Mouse (Mus musculus) cerebellum, adult 8-10 months (tissue): ENCODE data around the gene Farp1.
"Not testable (repeated sequence)": the region's sequence is repeated elsewhere in the genome, so short reads cannot be mapped to it uniquely, and the experiment has no call there.

Experiments used
- DNase-seq: peaks from one replicate; pipeline ENCODE4 v3.0.0; 2022

Farp1 gene

DNA sequence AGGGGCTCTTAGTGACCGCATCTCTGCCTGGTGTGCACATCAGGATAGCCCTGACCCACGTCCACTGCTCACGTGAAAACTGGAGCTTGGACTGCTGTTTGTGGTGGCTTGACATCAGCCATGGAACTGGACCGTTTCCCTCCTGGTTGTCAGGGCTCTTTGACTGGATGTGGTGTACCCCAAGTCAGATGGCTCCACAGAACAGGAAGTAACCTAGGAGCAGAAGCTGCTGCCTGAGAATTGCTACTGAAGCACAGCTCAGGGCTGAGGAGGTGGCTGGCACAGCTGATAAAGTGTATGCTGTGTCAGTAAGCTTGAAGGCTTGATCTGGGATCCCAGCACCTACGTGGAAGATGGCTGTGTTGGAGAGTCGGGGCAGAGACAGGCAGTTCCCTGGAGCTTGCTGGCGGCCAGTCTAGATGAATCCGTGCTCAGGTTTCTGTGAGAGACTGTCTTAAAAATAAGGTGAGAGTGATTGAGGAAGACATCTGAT, 151.4 kb downstream of the Farp1 start:
- no peak for DNase-seq

DNA sequence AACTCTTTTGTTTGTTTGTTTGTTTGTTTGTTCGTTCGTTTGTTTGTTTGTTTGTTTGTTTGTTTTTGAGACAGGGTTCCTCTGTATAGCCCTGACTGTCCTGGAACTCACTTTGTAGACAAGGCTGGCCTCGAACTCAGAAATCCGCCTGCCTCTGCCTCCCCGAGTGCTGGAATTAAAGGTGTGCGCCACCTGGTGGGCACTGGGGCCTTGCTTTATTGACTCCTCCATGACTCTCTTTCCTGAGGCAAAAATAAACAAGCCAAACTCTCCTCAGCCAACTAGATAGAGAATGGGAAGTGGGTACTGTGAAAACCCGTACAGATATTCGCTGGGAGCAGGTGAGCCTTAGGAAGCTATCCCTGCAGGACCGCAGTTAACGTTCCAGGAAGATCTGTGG, 154.8 kb downstream of the Farp1 start:
- not testable (repeated sequence) for DNase-seq

DNA sequence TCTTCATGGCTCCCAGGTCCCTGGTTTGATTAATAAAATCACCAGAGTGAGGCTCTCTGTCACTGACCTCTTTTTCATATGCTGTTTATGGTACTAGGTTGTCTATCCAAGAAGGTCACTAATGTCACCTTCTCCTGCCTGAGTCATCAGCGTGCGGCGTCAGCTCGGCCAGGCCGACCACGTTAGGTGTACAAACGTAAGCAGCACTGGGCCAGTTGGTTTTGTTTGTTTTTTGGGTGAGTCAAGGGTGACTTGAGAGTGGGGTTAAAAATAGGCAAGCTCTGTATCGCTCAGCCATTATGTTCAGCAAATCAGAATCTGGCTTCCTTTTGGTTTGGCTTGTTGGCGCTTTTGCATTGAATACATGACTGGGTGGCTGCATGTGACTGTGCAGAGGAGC, 155.4 kb downstream of the Farp1 start:
- no peak for DNase-seq

DNA sequence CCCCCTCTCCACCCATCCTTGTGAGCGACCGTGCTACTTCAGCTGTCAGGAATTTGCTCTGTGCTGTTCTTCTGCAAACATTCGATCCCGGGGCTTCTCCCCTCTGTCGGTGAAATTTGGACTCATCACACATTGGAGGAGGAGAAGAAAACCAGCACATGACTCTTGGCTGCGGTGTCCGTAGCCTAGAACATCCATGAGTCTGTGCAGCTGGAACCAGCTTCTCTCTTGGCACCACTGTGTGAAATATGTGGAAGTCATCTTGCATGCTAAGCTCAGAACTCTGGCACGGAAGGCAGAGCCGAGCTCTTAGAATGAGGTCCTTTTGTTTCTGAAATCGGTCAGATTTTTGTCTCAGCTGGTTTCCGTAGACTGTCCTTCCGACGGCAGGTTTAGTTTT, 156.7 kb downstream of the Farp1 start:
- DNase-seq: no peak

DNA sequence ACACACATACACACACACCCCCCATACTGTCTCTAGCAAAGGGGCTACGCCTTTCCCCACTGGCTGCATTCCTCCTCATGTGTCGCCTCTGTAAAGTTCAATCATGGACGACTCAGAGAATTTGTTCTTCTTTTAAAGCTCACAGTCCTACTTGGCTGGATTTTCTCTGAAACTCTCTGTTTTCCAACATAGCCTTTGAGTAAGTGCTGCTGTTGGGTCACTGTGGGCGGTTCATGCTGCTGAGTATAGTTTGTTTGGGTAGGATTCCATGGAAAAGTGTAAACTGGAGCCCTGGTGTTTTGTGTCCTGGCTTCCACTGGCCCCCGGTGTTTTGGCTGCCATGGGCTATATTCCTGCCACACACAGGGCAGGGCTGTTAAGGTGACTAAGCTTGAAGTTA, 157.4 kb downstream of the Farp1 start:
- no peak for DNase-seq

DNA sequence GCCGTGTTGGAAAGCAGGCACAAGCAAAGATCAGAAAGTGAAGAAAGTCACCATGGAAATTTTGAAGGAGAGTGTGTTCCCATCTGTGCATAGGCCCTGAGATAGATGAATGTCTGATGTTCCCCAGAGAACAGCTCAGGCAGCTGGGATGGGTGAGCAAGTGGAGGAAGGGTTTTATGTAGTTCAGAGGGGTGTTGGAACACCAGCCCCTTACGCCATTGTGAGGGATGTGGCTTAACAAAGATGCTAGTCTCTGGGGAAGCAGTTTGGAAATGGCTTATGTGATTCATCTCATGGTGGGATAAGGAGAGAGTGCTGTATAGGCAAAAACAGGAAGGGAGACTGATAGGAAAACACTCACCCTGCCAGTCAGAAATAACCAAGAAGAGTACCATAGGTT, 159.0 kb downstream of the Farp1 start:
- no peak for DNase-seq

DNA sequence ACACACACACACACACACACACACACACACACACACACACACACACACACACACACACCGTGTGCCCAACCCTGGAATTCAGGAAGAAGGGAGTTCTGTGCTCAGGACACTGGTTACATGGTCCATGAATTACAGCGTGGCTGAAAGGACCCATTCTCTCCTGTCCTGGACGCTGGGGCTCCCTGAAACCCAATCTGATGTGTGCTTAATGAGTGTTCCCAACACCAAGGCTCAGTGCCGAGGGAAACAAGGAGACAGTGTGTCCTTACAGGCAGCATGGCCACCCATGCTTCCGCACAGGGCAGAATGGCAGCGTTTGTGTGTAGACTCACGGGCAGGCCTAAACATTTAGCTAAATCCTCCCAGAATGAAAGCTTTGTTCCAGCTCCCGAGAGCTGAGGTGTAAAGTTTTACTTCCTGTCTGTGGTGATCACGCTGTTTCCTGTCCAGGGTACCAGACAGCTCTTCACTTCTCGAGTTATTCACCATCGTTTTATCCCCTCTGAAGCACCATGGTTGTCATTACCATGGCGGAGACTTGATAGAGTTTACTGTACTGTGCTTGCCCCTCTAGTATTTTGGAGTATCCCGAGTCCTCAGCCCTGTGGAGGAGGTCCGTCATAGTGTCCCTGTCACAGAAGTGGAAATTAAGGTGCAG, 164.0 kb downstream of the Farp1 start:
- no peak for DNase-seq

DNA sequence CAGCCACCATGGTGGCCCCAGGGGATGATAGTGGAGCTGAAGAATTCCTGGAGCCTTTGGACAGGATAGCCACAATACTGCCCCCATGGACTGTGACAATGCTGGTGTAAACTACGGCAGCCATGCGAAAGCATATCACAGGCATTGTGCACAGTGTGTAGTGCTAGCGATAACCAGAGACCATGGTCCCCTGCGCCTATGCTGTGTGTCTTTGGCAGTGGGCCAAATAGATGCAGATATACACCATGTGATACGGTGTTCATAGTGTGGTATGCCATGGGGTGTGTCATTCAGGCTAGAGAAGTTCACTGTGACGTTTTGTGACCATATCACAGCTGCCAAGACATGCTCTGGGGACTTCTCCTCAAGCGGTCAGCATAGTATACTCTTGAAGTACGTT, 164.8 kb downstream of the Farp1 start:
- DNase-seq: no peak

DNA sequence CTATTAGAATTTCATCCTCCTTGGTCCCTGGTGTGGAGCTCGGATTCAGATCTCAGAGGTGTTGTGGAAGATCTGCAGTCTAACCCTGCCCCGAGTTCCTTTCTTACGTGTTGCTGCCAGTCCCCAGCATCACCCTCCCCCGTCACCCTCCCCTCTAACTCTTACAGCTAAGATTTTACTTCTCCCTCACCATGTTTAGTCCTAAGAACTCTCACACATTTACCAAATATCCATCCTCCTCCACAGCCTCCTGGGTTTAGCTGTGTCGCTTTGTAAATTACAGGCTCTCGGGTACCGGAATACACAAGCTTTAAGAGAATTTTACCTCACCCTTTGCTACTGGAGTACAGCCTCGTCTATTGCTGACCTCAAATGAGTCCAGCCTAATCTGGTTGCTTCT, 165.4 kb downstream of the Farp1 start:
- no peak for DNase-seq

DNA sequence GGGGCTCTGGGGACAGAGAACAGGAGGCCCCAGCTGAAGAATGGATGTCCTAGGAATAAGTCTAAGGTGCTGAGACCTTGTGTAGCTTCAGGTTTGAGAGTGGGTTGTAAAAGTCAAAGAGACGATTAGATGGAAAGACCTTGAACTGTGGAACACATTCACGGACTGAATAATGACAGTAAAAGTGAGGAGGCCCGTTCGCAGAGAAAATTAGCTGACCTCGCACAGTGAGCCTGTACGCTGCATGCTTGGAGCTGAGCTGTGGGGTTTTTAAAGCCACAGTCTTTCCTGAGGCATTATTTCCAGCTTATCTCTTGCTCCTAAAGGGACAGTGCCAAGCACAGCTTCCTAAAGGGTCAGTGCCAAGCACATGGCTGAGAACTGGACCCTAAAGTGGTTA, 166.2 kb downstream of the Farp1 start:
- no peak for DNase-seq

DNA sequence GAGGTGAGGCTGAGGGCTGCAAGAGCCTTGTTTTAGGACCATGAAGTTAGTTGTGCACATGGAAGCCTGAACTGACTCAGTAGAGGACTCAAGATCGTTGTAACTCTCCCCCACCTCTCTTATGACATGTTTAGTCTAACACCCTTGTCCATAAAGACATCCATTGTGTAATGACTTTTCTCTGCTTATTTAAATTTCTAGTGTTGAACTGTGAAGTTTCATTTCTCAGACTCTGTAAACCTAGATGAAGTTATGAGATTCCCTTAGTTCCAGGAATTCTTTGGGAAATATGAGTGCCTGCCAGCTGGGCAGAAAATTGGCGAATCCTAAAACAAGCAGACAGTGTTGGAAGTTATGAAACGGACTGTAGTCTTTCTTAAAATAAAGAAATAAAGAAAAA, 170.5 kb downstream of the Farp1 start:
- no peak for DNase-seq

DNA sequence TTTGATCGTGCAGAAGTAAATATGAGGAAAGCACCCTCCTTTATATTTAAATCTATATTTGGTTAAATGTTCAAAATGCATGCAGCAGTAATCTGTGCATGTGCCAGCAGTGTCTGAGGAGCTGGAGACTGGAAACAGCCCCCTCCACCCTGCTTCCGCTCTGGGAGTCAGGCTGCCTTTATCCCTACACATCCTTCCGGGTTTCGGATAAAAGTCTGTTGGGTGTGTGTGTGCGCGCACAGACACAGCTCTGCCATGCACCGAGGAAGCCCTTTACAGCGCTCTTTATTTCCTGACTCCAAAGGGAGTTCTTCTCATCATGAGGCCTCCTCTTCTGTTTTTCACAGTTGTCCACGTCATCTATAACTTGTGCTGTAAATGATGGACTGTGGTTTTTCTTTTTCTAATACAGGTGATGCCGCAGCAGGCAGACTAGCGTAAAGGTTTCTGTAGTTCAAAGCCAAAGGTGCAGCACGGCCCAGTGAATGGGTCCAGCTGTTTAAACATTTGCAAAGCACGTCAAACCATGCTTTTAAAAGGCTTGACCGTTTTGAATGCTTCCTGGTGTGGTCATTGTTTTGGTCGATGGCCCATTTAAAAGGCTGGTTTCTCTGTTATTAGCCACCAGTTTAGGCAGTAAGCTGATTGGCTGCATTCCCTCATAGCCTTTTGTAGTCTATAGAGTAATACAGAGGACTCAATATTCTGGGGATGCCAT, 172.6 kb downstream of the Farp1 start:
- DNase-seq: no peak

DNA sequence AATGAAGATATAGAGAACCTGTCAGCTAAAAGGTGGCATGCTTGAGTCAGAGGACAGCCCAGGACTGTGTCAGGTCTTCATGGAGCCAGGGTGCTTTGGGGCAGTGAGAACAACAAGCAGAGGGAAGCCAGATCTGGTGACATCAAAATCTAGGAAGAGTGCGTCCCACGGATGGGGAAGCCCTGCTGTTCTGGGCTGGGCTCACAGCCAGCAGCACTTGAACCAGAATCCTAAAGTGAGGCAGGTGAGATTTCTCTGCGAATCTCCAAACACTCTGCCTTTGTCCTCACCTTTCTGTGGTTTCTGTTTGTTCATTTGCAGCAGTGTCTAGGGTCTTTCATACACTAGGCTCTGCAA, 173.1 kb downstream of the Farp1 start:
- peak; percentile 32 for DNase-seq

DNA sequence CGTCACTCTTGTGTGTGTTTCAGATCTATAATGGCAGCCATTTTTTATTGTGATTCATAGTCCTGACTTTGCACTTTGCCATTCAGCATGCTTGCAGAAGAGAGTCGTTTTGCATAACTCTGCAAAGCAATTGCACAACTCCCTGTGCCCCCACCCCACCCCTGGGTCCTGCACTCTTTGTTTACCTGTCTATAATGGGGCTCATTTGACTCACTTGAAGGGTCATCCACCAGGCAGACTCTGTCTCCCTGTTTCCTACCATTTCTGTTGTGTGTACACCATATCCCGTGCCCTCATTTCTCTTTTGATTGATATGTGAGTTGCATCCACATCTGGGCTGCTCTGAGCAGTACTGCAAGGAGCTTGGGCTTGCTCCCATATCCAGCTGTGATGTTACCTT, 175.3 kb downstream of the Farp1 start:
- DNase-seq: no peak

DNA sequence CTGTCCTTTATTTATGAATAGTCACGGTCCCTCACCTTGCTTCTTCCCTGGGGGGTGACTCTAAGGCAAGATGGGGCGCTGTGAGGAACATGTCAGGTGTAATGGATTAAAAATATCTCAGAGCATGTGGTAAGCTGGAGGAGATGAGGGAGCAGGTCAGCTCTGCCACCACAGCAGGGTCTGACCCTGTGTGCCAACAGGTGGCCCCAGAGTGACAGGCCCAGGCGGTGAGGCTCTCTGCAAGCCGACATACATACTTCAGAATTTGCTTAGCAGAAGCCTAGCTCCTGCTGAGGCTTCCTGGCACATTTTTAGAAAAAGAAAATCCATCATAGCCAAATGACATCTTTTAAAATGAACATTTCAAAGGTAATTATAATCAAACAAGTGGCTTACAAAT, 178.7 kb downstream of the Farp1 start:
- no peak for DNase-seq

DNA sequence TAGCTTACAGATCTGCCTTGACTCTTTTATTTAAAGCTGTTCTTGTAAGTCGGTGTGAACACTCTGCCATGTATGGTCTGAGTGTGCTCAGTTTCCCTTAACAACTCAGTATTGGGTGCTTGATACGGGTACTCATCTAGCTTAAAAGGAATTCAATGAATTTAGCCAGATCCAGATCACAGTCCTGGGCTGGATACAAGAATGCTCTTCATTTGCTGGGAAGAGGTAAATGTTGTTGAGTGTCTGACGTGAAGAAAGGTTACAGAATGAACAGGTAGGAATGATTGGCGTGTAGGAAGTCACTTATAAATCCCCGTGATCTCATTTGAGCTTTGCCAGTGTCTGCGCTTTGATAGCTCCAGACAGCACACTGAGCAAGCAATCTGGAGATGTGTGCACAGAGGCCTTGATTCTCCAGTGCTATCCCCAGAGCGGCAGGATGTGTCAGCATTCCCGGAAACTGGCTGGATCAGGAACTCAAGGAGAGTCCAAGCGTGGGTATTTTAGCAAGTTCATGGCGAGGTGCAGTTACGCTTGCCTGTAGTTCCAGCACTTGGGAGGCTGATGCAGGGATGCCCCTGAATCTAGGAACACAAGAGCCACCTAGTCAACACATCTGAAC, 179.7 kb downstream of the Farp1 start:
- no peak for DNase-seq

DNA sequence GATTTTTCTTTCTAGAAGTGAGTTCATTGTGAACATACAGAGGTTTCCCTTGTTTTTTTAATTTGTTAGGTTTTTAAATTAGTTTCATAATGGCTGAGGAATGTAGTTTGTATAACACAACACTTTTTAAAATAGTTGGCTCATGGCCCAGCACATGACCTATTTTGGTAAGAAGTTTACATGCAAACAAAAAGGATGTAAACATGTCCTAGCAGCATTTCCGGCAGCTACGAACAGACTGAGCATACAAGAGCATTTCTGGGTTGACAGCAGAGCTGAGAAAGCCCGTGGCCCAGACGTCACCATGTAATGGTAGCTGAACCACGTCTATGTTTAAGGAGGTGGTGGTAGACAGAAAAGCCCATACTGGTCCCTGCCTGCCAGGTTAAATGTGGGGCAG, 180.8 kb downstream of the Farp1 start:
- no peak for DNase-seq

DNA sequence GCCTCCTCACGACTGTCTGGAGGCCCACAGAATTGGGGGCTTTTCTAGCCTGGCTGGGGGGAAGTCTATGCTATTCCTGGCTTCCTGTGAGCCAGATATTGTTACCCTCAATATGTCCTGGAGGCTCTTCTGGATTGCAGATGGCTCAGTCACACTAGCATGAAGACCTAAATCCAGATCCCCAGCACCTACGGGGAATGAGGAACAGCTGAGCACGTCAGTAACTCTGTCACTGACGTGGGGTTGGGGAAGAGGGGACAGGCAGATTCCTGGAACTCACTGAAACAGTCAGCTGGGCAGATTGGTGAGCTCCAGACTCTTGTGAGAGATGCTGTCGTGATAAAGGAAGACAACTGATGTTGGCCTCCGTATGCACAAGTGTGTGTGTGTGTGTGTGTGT, 181.7 kb downstream of the Farp1 start:
- DNase-seq: no peak

DNA sequence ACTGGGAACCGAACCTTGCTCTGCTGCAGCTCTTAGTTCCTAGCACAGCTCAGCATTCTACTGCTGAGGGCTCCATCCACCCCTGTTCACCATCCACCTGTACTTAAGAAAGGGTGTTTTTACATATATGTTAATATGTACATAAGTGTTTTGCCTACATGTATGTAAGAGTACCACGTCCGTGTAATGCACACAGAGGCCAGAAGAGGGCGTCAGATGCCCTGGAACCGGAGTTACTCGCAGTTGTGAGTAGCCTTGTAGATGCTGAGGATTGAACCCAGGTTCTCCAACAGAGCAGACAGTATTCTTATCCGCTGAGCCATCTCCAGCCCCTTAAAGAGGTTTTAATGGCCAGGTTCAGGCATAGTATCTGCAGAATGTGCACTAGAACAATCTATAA, 183.6 kb downstream of the Farp1 start:
- no peak for DNase-seq

DNA sequence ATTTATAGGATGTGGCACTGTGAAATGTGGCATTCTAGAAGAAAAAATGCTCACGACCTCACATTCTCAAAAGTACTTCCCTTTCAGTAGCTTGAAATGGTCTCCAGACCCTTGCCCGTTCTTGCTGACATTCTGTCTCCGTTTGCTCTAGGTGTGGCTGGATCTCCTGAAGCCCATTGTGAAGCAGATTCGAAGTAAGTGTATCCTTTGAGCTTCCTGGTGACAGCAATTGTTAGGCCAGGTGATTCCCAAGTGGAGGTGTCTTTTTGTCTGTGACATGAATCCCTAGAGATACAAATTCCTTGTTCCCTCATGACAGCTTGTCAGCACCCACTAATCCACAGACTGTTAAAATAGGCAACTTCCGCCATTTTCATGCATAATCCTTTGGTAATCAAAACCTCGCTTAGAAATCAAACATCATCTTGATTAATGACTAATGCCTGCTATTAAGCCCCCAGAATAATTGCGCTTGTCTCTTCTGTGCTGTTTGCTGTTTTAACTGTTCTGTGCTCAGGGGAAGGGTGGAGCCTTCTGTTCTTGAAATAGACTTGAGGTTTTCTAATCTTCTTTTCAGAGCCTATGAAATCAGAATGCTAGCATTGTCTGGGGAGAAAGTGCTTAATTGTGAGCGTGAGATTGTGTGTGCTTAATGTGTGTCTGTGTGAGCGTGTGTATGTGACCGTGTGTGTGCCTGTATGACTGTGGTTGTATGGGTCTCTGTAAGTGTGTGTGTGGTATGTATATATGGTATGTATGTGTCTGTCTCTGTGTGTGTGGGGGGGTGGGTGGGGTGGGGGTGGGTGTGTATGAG, 184.4 kb downstream of the Farp1 start:
- DNase-seq: no peak

DNA sequence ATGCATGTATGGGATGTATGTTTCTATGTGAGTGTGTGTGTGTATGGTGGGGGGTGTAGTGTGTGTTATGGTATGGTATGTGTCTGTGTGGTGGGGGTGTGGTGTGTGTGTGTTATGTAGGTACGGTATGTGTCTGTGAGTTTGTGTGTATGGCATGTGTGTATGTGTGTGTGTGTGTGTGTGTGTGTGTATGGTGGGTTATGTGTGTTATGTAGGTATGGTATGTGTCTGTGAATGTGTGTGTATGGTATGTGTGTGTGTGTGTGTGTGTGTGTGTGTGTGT, 185.0 kb downstream of the Farp1 start:
- DNase-seq: no peak

DNA sequence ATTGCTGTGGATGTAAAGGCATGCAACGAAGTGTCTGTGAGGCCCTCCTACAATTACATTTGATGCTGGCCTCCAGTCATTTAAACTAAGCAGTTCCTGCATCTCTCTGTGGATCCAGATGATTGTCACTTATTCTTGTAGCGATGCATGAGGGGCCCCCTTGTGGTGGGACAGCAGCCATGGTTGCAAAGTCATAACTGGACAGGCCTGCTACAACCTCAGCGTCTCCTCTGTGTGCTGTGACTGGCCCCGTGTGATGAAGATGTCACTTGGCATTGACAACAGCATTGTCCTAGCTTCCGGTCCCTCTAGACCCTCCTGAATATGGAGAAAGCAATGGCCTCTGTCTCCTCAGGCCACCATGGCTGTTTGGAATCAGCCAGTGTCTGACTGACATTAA, 185.7 kb downstream of the Farp1 start:
- peak; percentile 68 for DNase-seq

DNA sequence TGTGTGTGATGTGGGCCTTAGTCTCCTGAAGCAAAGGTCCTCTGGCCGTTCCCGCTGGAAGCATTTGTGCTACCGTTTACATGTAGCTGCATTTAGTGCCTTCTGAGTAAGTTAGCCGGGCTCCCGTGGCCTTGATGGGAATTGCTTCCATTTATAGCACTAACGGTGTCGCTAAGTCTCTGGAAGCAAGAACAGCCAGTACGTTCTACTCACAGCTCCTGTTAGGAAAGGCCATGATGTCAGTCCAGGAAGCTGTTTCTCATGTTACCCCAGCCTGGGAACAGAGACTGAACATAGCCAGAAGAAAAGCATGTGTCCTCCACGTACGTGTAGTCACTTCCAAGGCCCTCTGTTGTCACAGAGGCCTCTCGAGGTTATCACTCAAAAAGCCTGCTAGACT, 190.8 kb downstream of the Farp1 start:
- no peak for DNase-seq
